Mouse (Mus musculus): Measurements from ENCODE around the gene Mylk3. TPM values are rescaled to one million over a fixed set of nuclear protein-coding genes. Genes with fewer than 3 reads are reported as not detected.

Gene Mylk3
- polyA plus RNA-seq (2012; rRNA removed): 0.21 and 0.22 TPM in 2 replicates

- no peak for DNase-seq (ENCODE audit: low spot score)
These were observed at the start of gene Mylk3 for GRCm38 (mm10) chr8:85386205-85386604. Gene Mylk3 (minus strand): TSS chr8:85386345.

- DNase-seq (ENCODE audit: low spot score): no peak
These were observed 49.6 kb upstream of the Mylk3 start for GRCm38 (mm10) chr8:85435736-85436135.

DNA sequence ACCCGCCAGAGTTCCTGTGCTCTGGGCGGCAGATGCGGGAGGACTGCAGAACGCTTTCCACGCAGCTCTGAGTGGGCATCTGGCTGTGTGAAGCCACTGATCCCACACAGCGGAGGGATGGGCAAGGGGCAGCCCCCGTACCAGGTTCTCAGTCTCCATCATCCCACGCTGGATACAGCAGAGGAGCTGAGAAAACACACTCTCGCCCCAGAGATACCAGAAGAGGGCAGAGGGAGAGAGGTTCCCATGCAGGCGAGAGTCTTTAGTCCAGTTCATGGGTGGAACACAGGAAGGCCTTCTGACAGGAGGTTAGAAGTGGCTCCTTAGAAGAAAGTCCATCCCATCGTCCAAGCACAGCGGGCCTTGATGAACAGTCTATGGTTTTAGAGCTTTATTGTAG lies 48.7 kb upstream of the Mylk3 start:
- DNase-seq (ENCODE audit: low spot score): no peak

DNA sequence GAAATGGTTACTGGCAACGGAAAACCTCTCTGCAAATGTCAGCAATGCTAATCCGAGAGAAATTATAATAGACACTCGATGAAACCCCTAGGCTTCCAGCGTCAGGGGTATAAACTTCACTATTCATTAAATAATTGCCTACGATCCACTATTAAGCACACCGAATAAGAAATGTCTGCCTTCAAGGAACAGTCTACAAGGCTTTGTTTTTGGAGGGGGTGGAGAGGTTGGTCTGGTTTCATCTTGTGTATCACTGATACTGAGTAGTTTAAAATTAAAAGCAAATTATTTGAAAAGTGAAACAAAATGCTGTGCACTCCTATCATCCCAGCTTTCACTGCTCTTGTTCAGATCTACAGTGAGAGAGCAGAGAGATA lies 46.9 kb upstream of the Mylk3 start:
- no peak for DNase-seq (ENCODE audit: low spot score)

DNA sequence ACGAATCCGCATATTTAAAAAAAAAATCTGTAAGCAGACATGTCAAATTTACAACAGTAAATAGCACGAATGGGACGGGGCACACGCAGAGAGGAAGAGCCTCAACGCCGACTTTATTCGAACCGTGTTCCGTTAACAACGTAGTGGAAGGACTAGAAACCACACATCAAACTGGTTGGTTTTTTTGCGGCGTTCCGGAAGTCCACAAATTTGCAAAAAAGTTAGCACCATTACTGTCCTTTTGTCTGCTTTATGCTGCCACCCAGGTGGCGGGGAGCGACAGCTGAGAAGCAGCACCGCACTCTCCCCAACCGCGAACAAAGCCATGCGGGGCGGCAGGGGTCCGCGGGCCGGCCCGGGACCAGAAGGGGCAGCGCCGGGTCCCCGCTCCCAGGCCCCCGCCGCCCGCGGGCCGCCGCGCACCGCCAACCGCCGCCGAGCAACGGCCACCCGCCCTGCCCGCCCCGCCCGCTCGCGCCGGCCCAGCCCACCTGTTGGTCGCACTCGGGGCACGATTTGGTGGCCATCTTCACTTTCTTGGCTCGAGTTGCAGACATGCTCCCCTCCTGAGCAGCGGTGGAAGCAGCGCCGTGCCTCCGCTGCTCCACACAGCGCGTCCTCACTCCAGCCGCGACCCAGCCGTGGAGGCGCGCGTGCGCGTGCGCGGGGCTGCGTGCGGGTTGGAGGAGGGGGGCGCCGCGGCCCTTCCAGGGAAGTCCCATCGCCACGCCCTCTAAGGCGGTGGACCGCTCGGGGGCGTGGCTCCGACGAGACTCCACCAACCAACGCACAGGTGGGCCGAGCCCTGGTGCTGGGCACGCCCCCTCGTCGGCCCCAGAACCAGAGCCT lies 46.2 kb upstream of the Mylk3 start, which contains the start of gene 4921524J17Rik:
4921524J17Rik (minus strand) TSS at position 666 of the 849 bp plus-strand sequence.
- peak; percentile 93 for DNase-seq (ENCODE audit: low spot score)

- no peak for DNase-seq (ENCODE audit: low spot score)
These were observed 45.4 kb upstream of the Mylk3 start for GRCm38 (mm10) chr8:85431281-85432167.

GRCm38 (mm10) chr8:85430801-85431200 lies 44.7 kb upstream of the Mylk3 start:
- no peak for DNase-seq (ENCODE audit: low spot score)

GRCm38 (mm10) chr8:85429219-85429618 lies 43.1 kb upstream of the Mylk3 start:
- DNase-seq (ENCODE audit: low spot score): no peak

DNA sequence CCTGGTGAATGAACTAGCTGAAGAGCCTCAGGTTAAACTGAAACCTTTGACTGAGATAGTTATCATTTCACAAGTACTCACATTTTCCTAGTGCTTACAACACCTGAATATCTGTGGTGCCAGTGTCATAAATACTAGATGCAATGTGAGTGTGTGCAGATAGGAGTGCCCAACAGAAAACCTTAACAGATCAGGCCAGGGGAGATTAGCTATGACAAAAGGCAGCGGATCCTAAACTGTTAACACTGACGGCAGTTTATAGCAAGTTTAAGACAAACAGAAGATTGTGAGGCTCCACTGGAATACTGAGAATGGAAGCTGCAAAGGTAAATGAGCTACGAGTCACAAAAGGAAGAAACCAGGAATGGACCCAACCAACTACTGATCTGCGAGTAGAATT lies 40.9 kb upstream of the Mylk3 start:
- no peak for DNase-seq (ENCODE audit: low spot score)

GRCm38 (mm10) chr8:85421329-85421728 lies 35.2 kb upstream of the Mylk3 start:
- no peak for DNase-seq (ENCODE audit: low spot score)

- DNase-seq (ENCODE audit: low spot score): no peak
These were observed 22.4 kb upstream of the Mylk3 start for GRCm38 (mm10) chr8:85408526-85408925.

- DNase-seq (ENCODE audit: low spot score): no peak
These were observed 21.9 kb upstream of the Mylk3 start for GRCm38 (mm10) chr8:85408053-85408505.

GRCm38 (mm10) chr8:85405961-85406360 lies 19.8 kb upstream of the Mylk3 start:
- no peak for DNase-seq (ENCODE audit: low spot score)

DNA sequence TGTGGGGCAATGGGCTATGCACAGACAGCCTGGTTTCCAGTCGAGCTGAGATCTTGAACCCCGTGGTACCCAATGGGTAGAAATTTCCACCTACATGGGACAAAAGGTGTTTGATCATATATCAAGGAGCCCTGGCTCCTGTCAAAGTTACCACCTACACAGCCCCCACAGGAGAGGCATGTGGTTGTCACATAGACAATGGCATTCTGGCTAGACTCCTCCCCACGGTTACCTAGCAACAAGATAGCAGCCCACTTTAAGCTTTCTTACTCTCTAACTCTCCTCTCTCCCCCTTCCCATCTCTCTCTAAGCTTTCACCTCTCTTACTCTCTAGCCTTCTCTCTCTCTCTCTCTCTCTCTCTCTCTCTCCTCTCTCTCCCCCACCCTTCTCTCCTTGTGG lies 19.3 kb upstream of the Mylk3 start:
- no peak for DNase-seq (ENCODE audit: low spot score)

GRCm38 (mm10) chr8:85398548-85398947 lies 12.4 kb upstream of the Mylk3 start:
- no peak for DNase-seq (ENCODE audit: low spot score)

- DNase-seq (ENCODE audit: low spot score): no peak
These were observed 11.4 kb upstream of the Mylk3 start for GRCm38 (mm10) chr8:85397508-85397907.

DNA sequence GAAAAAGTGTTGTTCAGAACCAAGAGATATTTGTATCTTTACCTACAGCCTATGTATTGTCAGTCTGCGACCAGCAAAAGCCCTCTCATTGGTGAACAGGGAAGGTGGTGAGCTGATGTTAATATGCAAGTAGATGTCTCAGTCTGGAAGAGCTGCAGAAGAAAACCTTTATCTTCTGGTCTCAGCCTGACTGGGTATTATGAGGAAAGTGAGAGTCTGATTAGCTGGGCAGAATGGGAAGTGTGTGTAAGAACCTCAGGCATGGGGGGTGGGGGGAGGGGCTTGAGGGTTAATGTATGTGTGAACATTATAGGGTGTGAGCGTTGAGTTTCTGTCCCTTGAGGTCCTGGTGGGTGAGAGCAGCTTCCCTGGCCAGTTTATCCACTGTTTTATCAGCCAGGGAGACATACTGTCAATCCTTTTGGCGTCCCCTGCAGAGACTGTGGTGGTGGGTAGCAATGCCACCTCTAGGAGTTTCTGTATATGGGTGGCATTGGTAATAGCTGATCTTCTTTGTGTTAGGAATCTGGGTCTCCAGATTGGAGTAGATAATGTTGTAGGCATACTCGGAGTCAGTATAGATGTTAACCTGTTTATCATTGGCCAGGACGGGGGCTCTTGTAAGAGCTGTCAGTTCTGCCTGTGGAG lies 10.4 kb upstream of the Mylk3 start:
- no peak for DNase-seq (ENCODE audit: low spot score)

DNA sequence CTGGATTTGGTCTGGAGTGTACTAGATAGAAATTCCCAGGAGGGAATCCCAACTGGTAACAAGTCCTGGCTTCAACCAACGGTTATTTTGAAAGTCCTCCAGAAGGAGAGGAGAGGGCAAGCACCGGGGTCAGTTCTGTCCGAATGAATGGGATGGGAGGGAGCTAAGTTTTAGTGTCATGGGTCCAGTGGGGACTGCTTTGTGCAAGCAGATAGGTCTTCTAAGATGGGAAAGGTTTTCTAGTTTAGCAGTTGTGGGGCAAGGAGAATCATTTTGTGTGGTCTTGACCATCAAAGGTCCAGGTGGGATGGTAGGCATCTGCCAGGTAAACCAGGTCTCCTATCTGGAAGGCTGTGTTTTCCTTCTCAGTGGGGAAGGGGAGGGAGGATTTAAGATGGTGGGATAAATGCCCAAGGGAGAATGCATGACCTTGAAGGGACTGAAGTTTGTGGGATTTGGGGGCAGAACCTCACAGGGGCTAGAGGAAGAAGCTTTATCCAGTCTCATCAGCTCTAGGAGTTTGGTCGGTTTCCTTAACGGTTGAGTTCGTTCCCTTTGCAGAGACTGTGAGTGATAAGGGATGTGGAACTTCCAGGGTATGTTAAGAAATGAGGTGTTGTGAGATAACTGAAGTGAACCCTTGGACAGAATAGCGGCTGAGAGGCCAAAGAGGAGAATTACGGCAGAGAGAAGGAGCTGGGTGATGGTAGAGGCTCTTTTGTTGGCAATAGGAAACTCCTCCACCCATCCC lies 9.7 kb upstream of the Mylk3 start:
- DNase-seq (ENCODE audit: low spot score): no peak

GRCm38 (mm10) chr8:85395017-85395416 lies 8.9 kb upstream of the Mylk3 start:
- no peak for DNase-seq (ENCODE audit: low spot score)

GRCm38 (mm10) chr8:85393199-85393598 lies 7.1 kb upstream of the Mylk3 start:
- no peak for DNase-seq (ENCODE audit: low spot score)

DNA sequence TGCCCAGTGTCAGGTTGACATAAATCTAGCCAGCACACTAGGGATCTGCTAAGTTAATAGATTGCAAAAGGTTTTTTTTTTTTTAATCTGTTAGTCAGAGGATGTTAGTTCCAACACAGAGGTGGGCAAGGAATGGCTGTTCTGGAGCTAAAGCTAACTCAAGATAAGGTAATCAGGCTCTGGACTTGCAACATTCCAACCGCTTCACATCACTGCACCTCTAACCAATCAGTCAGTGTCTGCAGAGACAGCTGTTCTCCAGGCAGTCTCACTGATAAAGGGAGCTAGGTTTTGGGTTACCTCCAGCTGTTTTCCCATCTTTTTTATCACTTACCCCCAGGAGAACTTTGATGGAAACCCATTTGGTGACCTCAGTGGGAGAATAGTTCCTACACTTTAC lies 5.3 kb upstream of the Mylk3 start:
- no peak for DNase-seq (ENCODE audit: low spot score)
